Mouse (Mus musculus): Measurements from ENCODE around the gene Mycbp2. TPM values are rescaled to one million over a fixed set of nuclear protein-coding genes. Genes with fewer than 3 reads are reported as not detected.

The Mycbp2 gene
- polyA plus RNA-seq, 1 experiment from 2014 or later: 21.9 TPM

- ATAC-seq (ENCODE audit: insufficient read depth, low FRiP score, low read depth): no peak
- WGBS: 91% methylated on average over 7 of the region's 7 CpGs
- H3K9me3 ChIP-seq: no peaks in the 10 kb centered on the region
- H3K27ac ChIP-seq: no peak overlapping the region
- H3K4me1 ChIP-seq: no peaks in the 10 kb centered on the region
- no peak overlapping the region for H3K4me2 ChIP-seq
- no peaks in the 10 kb centered on the region for H3K27me3 ChIP-seq (replicated peaks)
- H3K9ac ChIP-seq: no peak overlapping the region
- H3K36me3 ChIP-seq: peaks cover 5% of the 10 kb centered on the region; the same call in 1 of the 2 replicates
- H3K4me3 ChIP-seq (replicated peaks): no peak overlapping the region
These were observed 89.7 kb downstream of the Mycbp2 start for GRCm38 (mm10) chr14:103256866-103257265.

- Histone ChIP-seq H3K9ac (no peak overlapping the region), H3K36me3 (peaks cover under 1% of the 10 kb centered on the region; the same call in 1 of the 2 replicates), H3K4me2 (no peak overlapping the region), H3K27me3 (replicated peaks) (no peaks in the 10 kb centered on the region), H3K4me3 (replicated peaks) (no peak overlapping the region), H3K4me1 (no peaks in the 10 kb centered on the region), H3K27ac (no peak overlapping the region), H3K9me3 (no peaks in the 10 kb centered on the region)
- no peak for ATAC-seq (ENCODE audit: insufficient read depth, low FRiP score, low read depth)
- 83% methylated on average over 2 of the region's 2 CpGs for WGBS
These were observed 92.3 kb downstream of the Mycbp2 start for GRCm38 (mm10) chr14:103254311-103254710.

GRCm38 (mm10) chr14:103242020-103242419 lies 104.6 kb downstream of the Mycbp2 start:
- 94% methylated on average over 6 of the region's 6 CpGs for WGBS
- H3K36me3 ChIP-seq: peaks cover 13% of the 10 kb centered on the region
- ATAC-seq (ENCODE audit: insufficient read depth, low FRiP score, low read depth): no peak

GRCm38 (mm10) chr14:103234770-103235169 lies 111.8 kb downstream of the Mycbp2 start:
- no peak overlapping the region for H3K9ac ChIP-seq
- H3K9me3 ChIP-seq: no peaks in the 10 kb centered on the region
- H3K4me3 ChIP-seq (replicated peaks): no peak overlapping the region
- ATAC-seq (ENCODE audit: insufficient read depth, low FRiP score, low read depth): no peak
- no peaks in the 10 kb centered on the region for H3K27me3 ChIP-seq (replicated peaks)
- H3K4me1 ChIP-seq: no peaks in the 10 kb centered on the region
- H3K36me3 ChIP-seq: peaks cover 9% of the 10 kb centered on the region; the same call in 1 of the 2 replicates
- no peak overlapping the region for H3K27ac ChIP-seq
- no peak overlapping the region for H3K4me2 ChIP-seq
- 91% methylated on average over 6 of the region's 6 CpGs for WGBS

More at GRCm38 (mm10) chr14:103242020-103242419, 104.6 kb downstream of the Mycbp2 start:
- H3K4me2 ChIP-seq: no peak overlapping the region
- H3K4me3 ChIP-seq (replicated peaks): no peak overlapping the region
- H3K27me3 ChIP-seq (replicated peaks): no peaks in the 10 kb centered on the region
- H3K4me1 ChIP-seq: no peaks in the 10 kb centered on the region
- no peaks in the 10 kb centered on the region for H3K9me3 ChIP-seq
- no peak overlapping the region for H3K9ac ChIP-seq
- no peak overlapping the region for H3K27ac ChIP-seq

GRCm38 (mm10) chr14:103233640-103234593 lies 112.7 kb downstream of the Mycbp2 start:
- Histone ChIP-seq H3K9me3 (no peaks in the 10 kb centered on the region), H3K4me3 (replicated peaks) (no peak overlapping the region), H3K4me2 (no peak overlapping the region), H3K36me3 (peaks cover 9% of the 10 kb centered on the region; the same call in 1 of the 2 replicates), H3K4me1 (no peaks in the 10 kb centered on the region), H3K27me3 (replicated peaks) (no peaks in the 10 kb centered on the region), H3K9ac (no peak overlapping the region), H3K27ac (no peak overlapping the region)
- ATAC-seq (ENCODE audit: insufficient read depth, low FRiP score, low read depth): no peak
- WGBS: 71% methylated on average over 12 of the region's 12 CpGs

- no peak overlapping the region for H3K27ac ChIP-seq
- H3K4me1 ChIP-seq: no peaks in the 10 kb centered on the region
- 82% methylated on average over 2 of the region's 2 CpGs for WGBS
- H3K27me3 ChIP-seq (replicated peaks): no peaks in the 10 kb centered on the region
- H3K9me3 ChIP-seq: no peaks in the 10 kb centered on the region
- no peak overlapping the region for H3K4me2 ChIP-seq
- no peak for ATAC-seq (ENCODE audit: insufficient read depth, low FRiP score, low read depth)
- peaks cover 10% of the 10 kb centered on the region; the same call in 1 of the 2 replicates for H3K36me3 ChIP-seq
- no peak overlapping the region for H3K9ac ChIP-seq
- H3K4me3 ChIP-seq (replicated peaks): no peak overlapping the region
These were observed 124.3 kb downstream of the Mycbp2 start for GRCm38 (mm10) chr14:103222356-103222755.

GRCm38 (mm10) chr14:103221751-103222150 lies 124.9 kb downstream of the Mycbp2 start:
- no peak for ATAC-seq (ENCODE audit: insufficient read depth, low FRiP score, low read depth)
- no peak overlapping the region for H3K9ac ChIP-seq
- H3K9me3 ChIP-seq: no peaks in the 10 kb centered on the region
- H3K27ac ChIP-seq: no peak overlapping the region
- H3K4me2 ChIP-seq: no peak overlapping the region
- H3K36me3 ChIP-seq: peaks cover 10% of the 10 kb centered on the region; the same call in 1 of the 2 replicates
- 88% methylated on average over 3 of the region's 3 CpGs for WGBS
- no peaks in the 10 kb centered on the region for H3K4me1 ChIP-seq
- no peaks in the 10 kb centered on the region for H3K27me3 ChIP-seq (replicated peaks)
- H3K4me3 ChIP-seq (replicated peaks): no peak overlapping the region

GRCm38 (mm10) chr14:103216331-103216730 lies 130.3 kb downstream of the Mycbp2 start:
- no peak for ATAC-seq (ENCODE audit: insufficient read depth, low FRiP score, low read depth)
- Histone ChIP-seq H3K9ac (no peak overlapping the region), H3K4me3 (replicated peaks) (no peak overlapping the region), H3K27ac (no peak overlapping the region), H3K9me3 (no peaks in the 10 kb centered on the region), H3K4me2 (no peak overlapping the region), H3K4me1 (no peaks in the 10 kb centered on the region), H3K27me3 (replicated peaks) (no peaks in the 10 kb centered on the region), H3K36me3 (peaks cover 15% of the 10 kb centered on the region)
- WGBS: 87% methylated on average over 3 of the region's 3 CpGs

- Histone ChIP-seq H3K4me3 (replicated peaks) (no peak overlapping the region), H3K36me3 (no peaks in the 10 kb centered on the region), H3K9me3 (no peaks in the 10 kb centered on the region), H3K27ac (no peak overlapping the region), H3K9ac (no peak overlapping the region), H3K4me2 (no peak overlapping the region), H3K27me3 (replicated peaks) (no peaks in the 10 kb centered on the region), H3K4me1 (no peaks in the 10 kb centered on the region)
- ATAC-seq (ENCODE audit: insufficient read depth, low FRiP score, low read depth): no peak
- 64% methylated on average over 3 of the region's 3 CpGs for WGBS
These were observed 160.0 kb downstream of the Mycbp2 start for GRCm38 (mm10) chr14:103186658-103187057.

- no peak overlapping the region for H3K27ac ChIP-seq
- H3K4me3 ChIP-seq (replicated peaks): no peak overlapping the region
- H3K27me3 ChIP-seq (replicated peaks): no peaks in the 10 kb centered on the region
- no peaks in the 10 kb centered on the region for H3K9me3 ChIP-seq
- no peak for ATAC-seq (ENCODE audit: insufficient read depth, low FRiP score, low read depth)
- WGBS: 95% methylated on average over 4 of the region's 4 CpGs
- no peaks in the 10 kb centered on the region for H3K4me1 ChIP-seq
- no peaks in the 10 kb centered on the region for H3K36me3 ChIP-seq
- H3K4me2 ChIP-seq: no peak overlapping the region
- H3K9ac ChIP-seq: no peak overlapping the region
These were observed 160.5 kb downstream of the Mycbp2 start for GRCm38 (mm10) chr14:103186076-103186475.

- Histone ChIP-seq H3K27ac (no peak overlapping the region), H3K9ac (no peak overlapping the region), H3K4me2 (no peak overlapping the region), H3K4me3 (replicated peaks) (no peak overlapping the region), H3K9me3 (no peaks in the 10 kb centered on the region), H3K36me3 (no peaks in the 10 kb centered on the region), H3K27me3 (replicated peaks) (no peaks in the 10 kb centered on the region), H3K4me1 (no peaks in the 10 kb centered on the region)
- WGBS: 81% methylated on average over 2 of the region's 2 CpGs
- no peak for ATAC-seq (ENCODE audit: insufficient read depth, low FRiP score, low read depth)
These were observed 166.5 kb downstream of the Mycbp2 start for GRCm38 (mm10) chr14:103180096-103180495.

GRCm38 (mm10) chr14:103162923-103163322 lies 183.7 kb downstream of the Mycbp2 start:
- H3K4me3 ChIP-seq (replicated peaks): no peak overlapping the region
- H3K27ac ChIP-seq: 0 out of 2 replicates have a peak overlapping the region, but pooled peaks have one; percentile 44
- no peaks in the 10 kb centered on the region for H3K27me3 ChIP-seq (replicated peaks)
- peak; percentile 66 for ATAC-seq (ENCODE audit: insufficient read depth, low FRiP score, low read depth)
- no peaks in the 10 kb centered on the region for H3K9me3 ChIP-seq
- H3K4me2 ChIP-seq: no peak overlapping the region
- 51% methylated on average over 5 of the region's 5 CpGs for WGBS
- H3K36me3 ChIP-seq: no peaks in the 10 kb centered on the region
- H3K4me1 ChIP-seq: no peaks in the 10 kb centered on the region
- H3K9ac ChIP-seq: no peak overlapping the region
